Mouse (Mus musculus): ENCODE measurements around the gene Hist1h3d. TPM values are rescaled to one million over a fixed set of nuclear protein-coding genes. Genes with fewer than 3 reads are reported as not detected.
A peak's percentile ranks its signal among the peaks of the same experiment; 100 is the strongest.
"Not testable (repeated sequence)": the region's sequence is repeated elsewhere in the genome, so short reads cannot be mapped to it uniquely, and the experiment has no call there.

Gene Hist1h3d
- polyA plus RNA-seq, 2 experiments = 7.2 to 20.4 TPM

GRCm38 (mm10) chr13:23555839-23556416 is 19.6 kb upstream of the Hist1h3d start:
- peak overlapping the region; percentile 95 for H3K27ac ChIP-seq
- no peaks in the 10 kb centered on the region for H3K36me3 ChIP-seq (replicated peaks; ENCODE audit: control insufficient read depth, insufficient read depth, low read depth)
- H3K27me3 ChIP-seq (ENCODE audit: control insufficient read depth, insufficient read depth, low read length) = no peaks in the 10 kb centered on the region
- H3K9me3 ChIP-seq (ENCODE audit: control insufficient read depth, low read length) = no peaks in the 10 kb centered on the region
- peak overlapping the region; percentile 79 for H3K4me2 ChIP-seq (ENCODE audit: low read depth)
- H3K4me1 ChIP-seq (replicated peaks; ENCODE audit: control insufficient read depth in 2 of 2, insufficient read depth in 2 of 2, low read length in 1 of 2) = peaks cover 21 to 27% of the 10 kb centered on the region in 2 experiments
- no peak; the same call in 1 of the 2 replicates for TF ChIP-seq EP300 (IDR thresholded peaks at IDR 0.05; ENCODE audit: low read depth)
- TF ChIP-seq CTCF (IDR thresholded peaks at IDR 0.05; ENCODE audit: low read depth) = no peak
- ATAC-seq (ENCODE audit: insufficient read depth) (peak; percentile 51), DNase-seq (ENCODE audit: low read depth in 3 of 3, low spot score in 3 of 3) (peak; percentile 86 to 94 (median 88))
- WGBS (ENCODE audit: insufficient replicate concordance) = under 1% methylated on average over 18 of the region's 18 CpGs
- H3K9ac ChIP-seq (replicated peaks) = peak overlapping the region; percentile 92
- H3K4me3 ChIP-seq (ENCODE audit: insufficient read depth in 1 of 2, low read depth in 2 of 2, low read length in 2 of 2) = peak overlapping the region; percentile 63 to 83

GRCm38 (mm10) chr13:23556906-23557305 is 18.7 kb upstream of the Hist1h3d start:
- H3K4me2 ChIP-seq (ENCODE audit: low read depth) = peak overlapping the region; percentile 79
- WGBS (ENCODE audit: insufficient replicate concordance) = 63% methylated on average over 3 of the region's 3 CpGs
- no peaks in the 10 kb centered on the region for H3K36me3 ChIP-seq (replicated peaks; ENCODE audit: control insufficient read depth, insufficient read depth, low read depth)
- H3K9ac ChIP-seq (replicated peaks) = peak overlapping the region; percentile 92
- no peaks in the 10 kb centered on the region for H3K9me3 ChIP-seq (ENCODE audit: control insufficient read depth, low read length)
- H3K4me3 ChIP-seq (ENCODE audit: insufficient read depth in 1 of 2, low read depth in 2 of 2, low read length in 2 of 2) = peak overlapping the region; percentile 54 to 63
- H3K4me1 ChIP-seq (replicated peaks; ENCODE audit: control insufficient read depth in 2 of 2, insufficient read depth in 2 of 2, low read length in 1 of 2) = peaks cover 20 to 24% of the 10 kb centered on the region in 2 experiments
- H3K27ac ChIP-seq = peak overlapping the region; percentile 95
- no peaks in the 10 kb centered on the region for H3K27me3 ChIP-seq (ENCODE audit: control insufficient read depth, insufficient read depth, low read length)
- DNase-seq (ENCODE audit: low read depth in 3 of 3, low spot score in 3 of 3) (no peak), ATAC-seq (ENCODE audit: insufficient read depth) (no peak)
- TF ChIP-seq CTCF (IDR thresholded peaks at IDR 0.05; ENCODE audit: low read depth) (no peak), EP300 (IDR thresholded peaks at IDR 0.05; ENCODE audit: low read depth) (no peak)

GRCm38 (mm10) chr13:23560699-23561098 is 14.9 kb upstream of the Hist1h3d start:
- not testable (repeated sequence) for H3K27me3 ChIP-seq (ENCODE audit: control insufficient read depth, insufficient read depth, low read length); H3K9me3 ChIP-seq (ENCODE audit: control insufficient read depth, low read length); DNase-seq (ENCODE audit: low read depth in 3 of 3, low spot score in 3 of 3); H3K36me3 ChIP-seq (replicated peaks; ENCODE audit: control insufficient read depth, insufficient read depth, low read depth); ATAC-seq (ENCODE audit: insufficient read depth)
- Histone ChIP-seq H3K9ac (replicated peaks) (peak overlapping the region; percentile 62), H3K4me2 (ENCODE audit: low read depth) (peak overlapping the region; percentile 66), H3K27ac (peak overlapping the region; percentile 89), H3K4me3 (ENCODE audit: insufficient read depth in 1 of 2, low read depth in 2 of 2, low read length in 2 of 2) (peak overlapping the region; percentile 32 to 38; a peak in 3 of 4 replicates), H3K4me1 (replicated peaks; ENCODE audit: control insufficient read depth in 2 of 2, insufficient read depth in 2 of 2, low read length in 1 of 2) (peaks cover 24 to 27% of the 10 kb centered on the region in 2 experiments)
- WGBS (ENCODE audit: insufficient replicate concordance) = 26% methylated on average over 2 of the region's 2 CpGs

GRCm38 (mm10) chr13:23561531-23561882 is 14.1 kb upstream of the Hist1h3d start:
- H3K9ac ChIP-seq (replicated peaks) = peak overlapping the region; percentile 81
- peak overlapping the region; percentile 38 to 54 for H3K4me3 ChIP-seq (ENCODE audit: insufficient read depth in 1 of 2, low read depth in 2 of 2, low read length in 2 of 2)
- 0% methylated on average over 2 of the region's 5 CpGs for WGBS (ENCODE audit: insufficient replicate concordance)

GRCm38 (mm10) chr13:23561883-23562659 is 13.5 kb upstream of the Hist1h3d start, which contains the start of gene Hist1h3e:
Gene Hist1h3e (minus strand): TSS chr13:23562369.
- peak within 1 kb of the TSS; percentile 81 for H3K9ac ChIP-seq (replicated peaks)
- not testable (repeated sequence) for H3K9me3 ChIP-seq (ENCODE audit: control insufficient read depth, low read length); H3K27me3 ChIP-seq (ENCODE audit: control insufficient read depth, insufficient read depth, low read length); H3K36me3 ChIP-seq (replicated peaks; ENCODE audit: control insufficient read depth, insufficient read depth, low read depth)
- H3K4me2 ChIP-seq (ENCODE audit: low read depth) = peak within 1 kb of the TSS; percentile 69
- under 1% methylated on average over 50 of the region's 67 CpGs for WGBS (ENCODE audit: insufficient replicate concordance)
- ATAC-seq (ENCODE audit: insufficient read depth) = peak; percentile 92
- peaks cover 22 to 24% of the 10 kb centered on the region in 2 experiments for H3K4me1 ChIP-seq (replicated peaks; ENCODE audit: control insufficient read depth in 2 of 2, insufficient read depth in 2 of 2, low read length in 1 of 2)
- TF ChIP-seq EP300 (IDR thresholded peaks at IDR 0.05; ENCODE audit: low read depth) = peak; percentile 72
- H3K4me3 ChIP-seq (ENCODE audit: insufficient read depth in 1 of 2, low read depth in 2 of 2, low read length in 2 of 2) = peak within 1 kb of the TSS; percentile 40 to 54
- peak within 1 kb of the TSS; percentile 92 for H3K27ac ChIP-seq
- DNase-seq (ENCODE audit: low read depth in 3 of 3, low spot score in 3 of 3) = peak; percentile 98

More at GRCm38 (mm10) chr13:23561531-23561882, 14.1 kb upstream of the Hist1h3d start:
- Histone ChIP-seq H3K27ac (peak overlapping the region; percentile 92), H3K4me1 (replicated peaks; ENCODE audit: control insufficient read depth in 2 of 2, insufficient read depth in 2 of 2, low read length in 1 of 2) (peaks cover 24 to 28% of the 10 kb centered on the region in 2 experiments), H3K4me2 (ENCODE audit: low read depth) (peak overlapping the region; percentile 69)
- not testable (repeated sequence) for H3K36me3 ChIP-seq (replicated peaks; ENCODE audit: control insufficient read depth, insufficient read depth, low read depth); DNase-seq (ENCODE audit: low read depth in 3 of 3, low spot score in 3 of 3); H3K27me3 ChIP-seq (ENCODE audit: control insufficient read depth, insufficient read depth, low read length); ATAC-seq (ENCODE audit: insufficient read depth); H3K9me3 ChIP-seq (ENCODE audit: control insufficient read depth, low read length)

Data from liver, embryonic 14.5 days (tissue).